Mouse (Mus musculus) 3T3-L1 (cell line): ENCODE results near the gene Yju2.

Experiments used
- DNase-seq: peaks from one replicate; pipeline ENCODE4 v3.0.0-alpha.2; 2015; ENCODE audit warnings: low read depth, low spot score

Gene Yju2

DNA sequence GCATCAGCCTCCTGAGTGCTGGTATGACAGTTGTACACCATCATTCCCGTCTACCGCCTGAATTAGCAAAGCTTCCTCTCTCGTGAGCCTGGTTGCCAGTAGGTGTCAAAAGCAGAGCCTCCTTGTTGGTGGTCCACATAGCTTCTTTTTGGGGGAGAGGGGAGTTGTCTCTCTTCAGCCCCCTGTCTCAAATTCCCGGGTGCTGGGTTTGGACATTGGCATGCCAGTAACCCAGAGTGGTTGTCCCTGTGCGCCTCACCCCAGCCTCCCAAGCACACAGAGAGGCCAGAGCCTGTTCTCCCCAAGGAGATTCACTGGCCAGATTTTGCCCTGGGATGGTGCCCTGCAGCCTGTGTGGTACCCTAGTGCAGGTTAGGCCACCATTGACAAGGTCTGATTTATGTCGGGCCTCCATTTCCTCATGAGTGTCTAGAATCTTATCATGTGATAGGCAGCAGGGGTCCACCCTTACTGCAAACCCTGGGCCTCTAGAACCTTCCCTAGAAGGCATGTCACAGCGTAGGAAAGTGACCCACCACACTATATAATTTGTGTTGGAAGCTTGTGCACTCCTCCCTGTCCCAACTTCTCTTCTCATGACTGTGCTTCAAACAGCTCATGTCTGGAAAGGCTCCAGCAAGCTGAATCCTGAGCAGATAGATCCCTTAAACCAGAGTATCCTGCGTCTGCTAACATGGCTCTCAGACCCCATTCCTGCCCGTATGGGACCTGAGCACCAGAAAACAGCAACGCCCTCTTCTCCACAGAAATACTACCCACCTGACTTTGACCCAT lies 1.2 kb downstream of the Yju2 start:
- DNase-seq = no peak

DNA sequence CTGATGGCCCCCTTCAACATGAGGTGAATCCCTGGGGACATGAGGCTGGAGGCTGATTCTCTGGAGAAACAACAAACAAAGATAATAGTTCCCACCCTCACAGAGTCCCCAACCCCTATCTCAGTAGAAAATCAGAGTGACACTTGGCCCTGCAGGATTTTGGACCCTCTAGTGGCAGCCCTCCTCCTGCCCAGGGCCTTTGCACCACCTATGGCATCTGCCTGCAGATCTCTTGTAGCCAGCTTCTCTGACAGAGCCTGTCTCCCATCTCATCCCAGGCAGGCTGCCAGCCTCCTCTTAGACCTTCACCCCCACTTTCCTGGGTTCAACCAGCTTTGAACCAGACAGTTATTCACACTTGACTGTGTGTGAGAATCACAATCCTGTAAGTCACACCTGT lies 1.9 kb downstream of the Yju2 start:
- no peak for DNase-seq

DNA sequence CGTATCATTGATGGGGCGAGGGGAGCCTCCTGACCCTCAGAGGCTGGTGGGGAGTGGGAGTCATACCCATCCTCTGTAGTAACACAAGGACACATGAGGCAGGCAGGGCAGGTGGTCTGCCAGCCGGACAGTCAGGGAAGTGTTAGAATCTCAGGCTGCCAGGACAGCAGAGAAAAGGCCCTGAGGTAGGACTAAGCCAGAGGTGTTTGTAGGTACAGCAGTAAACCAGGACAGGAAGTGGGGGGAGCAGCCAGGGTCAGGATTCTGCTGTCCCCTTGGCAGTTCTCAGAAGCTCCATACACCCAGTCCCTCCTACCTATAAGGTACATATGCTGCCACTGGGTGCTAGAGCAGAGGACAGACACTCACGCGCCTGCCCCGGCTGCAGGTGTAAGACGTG lies 2.7 kb downstream of the Yju2 start:
- DNase-seq = no peak

DNA sequence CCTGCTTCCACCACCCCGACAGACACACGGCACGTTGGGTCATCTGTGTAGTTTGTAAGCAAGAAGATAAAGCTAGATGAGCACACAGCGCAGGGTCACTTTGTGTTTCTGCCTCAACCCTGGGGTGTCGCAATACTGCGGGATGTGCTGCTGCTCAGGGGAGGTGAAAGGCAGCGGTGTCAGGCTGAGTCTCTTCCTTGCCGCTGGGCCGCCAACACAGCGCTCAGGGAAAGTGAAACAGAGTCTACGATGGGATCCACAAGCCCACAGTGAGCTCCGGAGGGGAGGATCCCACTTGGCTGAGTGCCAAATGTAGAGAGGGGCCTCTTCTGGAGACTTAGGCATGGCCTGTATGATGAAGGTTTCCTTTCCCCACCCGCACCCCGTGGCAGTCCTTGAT lies 4.3 kb downstream of the Yju2 start:
- DNase-seq = no peak

DNA sequence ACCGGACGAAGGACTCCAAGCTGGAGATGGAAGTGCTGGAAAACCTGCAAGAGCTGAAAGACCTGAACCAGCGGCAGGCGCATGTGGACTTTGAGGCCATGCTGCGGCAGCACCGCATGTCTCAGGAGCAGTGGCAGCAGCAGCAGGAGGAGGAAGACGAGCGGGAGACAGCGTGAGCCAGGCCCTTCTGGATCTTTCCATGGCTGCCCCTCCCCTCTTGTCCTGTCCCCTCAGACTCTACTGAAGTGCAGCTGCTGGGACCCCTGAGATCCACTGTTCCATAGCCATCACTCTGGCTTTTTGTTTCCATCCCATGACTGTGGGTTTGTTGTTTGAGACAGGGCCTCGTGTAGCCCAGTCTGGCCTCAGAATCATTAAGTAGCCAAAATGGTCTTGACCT lies 5.6 kb downstream of the Yju2 start:
- no peak for DNase-seq

DNA sequence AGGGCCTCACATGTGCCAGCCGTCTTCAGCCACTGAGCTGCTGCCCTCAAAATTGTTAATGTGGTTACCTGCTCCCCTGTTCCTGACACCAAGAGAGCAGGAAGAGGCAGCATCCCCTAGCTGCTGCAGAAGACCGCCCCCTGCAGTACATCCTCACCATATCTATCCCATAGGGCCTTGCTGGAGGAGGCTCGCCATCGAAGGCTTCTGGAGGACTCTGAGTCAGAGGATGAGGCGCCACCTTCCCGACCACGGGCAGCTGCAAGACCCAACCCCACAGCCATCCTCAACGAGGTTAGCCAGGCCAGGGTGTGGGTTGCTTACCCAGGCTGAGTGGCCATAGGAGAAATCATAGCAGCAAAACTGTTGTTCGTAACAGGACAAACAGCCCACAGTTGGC lies 6.1 kb downstream of the Yju2 start:
- peak; percentile 53 for DNase-seq

DNA sequence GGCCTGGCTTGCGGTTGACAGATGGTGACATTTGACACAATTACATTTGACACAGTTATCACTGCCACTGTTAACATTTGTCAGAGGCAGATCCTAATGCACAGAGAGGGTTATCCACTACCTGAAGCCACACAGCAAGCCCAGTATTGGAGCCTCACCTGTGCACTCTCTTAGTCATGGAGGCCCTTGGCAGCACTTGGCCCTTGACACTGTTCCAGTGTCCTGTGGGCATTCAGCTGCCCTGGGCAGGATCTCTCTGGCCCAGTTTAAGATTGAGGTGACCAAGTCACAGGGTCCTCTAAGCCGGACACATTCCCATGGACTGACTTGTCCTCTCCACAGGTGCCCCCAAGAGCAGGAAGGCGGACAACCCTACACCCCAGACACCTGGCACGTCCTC lies 8.3 kb downstream of the Yju2 start:
- DNase-seq = no peak

DNA sequence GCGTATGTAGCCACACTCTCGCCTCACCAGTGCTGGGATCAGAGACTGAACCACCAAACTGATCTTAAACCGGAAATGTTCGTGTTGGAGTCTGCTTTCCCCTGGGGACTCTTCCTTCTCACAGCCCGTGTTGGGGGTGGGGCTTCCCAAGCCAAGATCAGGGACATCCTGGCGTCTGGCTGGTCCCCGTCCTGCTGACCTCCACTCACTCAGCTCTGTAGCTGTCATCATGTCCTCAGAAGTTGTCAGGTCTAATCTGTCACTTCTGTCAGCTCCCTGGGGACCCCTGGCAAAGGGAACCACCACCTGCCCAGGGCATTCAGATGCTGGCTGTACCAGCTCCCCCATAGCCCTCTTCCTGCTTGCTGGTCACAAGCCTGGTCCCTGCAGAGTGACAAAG lies 9.3 kb downstream of the Yju2 start:
- no peak for DNase-seq

DNA sequence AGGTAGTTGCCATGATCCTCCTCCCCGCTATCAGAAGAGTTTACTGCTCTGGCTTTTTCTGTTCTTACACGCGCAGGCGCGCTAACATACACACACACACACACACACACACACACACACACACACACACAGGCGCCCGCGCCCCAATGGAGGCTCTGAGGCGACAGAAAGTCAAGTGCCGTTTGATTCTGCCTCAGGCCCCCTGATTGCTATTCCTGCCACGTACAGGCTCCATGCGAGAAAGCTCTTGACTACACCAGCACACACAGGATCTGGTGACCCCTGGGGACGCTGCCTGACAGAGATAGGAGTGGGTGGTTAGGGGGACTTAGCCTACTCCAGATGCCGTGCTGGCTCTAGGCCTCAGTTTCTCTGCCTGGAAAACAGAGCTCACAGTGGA lies 10.7 kb downstream of the Yju2 start:
- DNase-seq = no peak

DNA sequence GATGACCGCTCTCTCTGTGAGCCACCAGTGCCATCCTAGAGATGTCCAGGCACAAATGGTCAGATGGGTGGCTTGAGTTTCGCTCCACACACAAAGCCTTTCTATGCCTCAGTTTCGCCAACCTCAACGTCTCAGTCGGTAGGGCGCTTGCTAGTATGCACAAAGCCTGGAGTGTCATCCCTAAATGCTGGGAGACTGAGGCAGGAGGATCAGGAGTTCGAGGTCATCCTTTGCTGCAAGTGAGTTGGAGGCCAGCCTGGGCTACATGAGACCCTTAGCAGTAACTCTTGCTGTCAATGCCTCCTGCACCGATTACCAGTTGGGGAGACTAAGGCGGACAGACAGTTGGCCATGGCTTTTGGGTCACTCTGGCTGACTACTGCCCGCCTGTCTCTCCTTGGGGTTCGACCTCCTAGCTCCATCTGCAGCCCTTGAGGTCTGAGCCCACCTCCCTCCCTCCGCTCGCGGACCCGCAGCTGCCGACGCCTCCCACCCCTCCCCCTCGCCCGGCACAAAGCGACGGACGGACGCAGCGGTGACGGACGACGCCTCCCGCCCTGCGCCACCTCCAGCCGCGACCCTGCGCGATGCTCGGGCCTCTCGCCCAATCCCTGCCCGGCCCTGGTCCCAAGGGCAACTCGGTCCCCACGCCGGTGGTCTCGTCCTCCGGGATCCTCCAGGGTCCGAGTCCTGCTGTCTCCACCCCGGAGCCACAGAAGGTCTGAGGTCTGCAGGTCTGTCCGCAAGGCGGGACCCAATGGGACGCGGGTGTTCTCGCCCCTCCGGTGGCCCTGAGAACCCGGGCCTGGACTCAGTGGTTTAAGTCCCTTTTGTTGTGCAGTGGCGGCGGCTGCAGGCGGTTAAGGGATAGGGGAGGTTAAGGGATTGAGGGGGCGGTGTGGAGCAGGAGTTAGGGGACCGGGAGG lies 11.3 kb downstream of the Yju2 start, which contains the start of gene Shd:
Gene Shd, plus strand, starts transcription at position 502 of the 926 bp plus-strand sequence.
- no peak for DNase-seq

DNA sequence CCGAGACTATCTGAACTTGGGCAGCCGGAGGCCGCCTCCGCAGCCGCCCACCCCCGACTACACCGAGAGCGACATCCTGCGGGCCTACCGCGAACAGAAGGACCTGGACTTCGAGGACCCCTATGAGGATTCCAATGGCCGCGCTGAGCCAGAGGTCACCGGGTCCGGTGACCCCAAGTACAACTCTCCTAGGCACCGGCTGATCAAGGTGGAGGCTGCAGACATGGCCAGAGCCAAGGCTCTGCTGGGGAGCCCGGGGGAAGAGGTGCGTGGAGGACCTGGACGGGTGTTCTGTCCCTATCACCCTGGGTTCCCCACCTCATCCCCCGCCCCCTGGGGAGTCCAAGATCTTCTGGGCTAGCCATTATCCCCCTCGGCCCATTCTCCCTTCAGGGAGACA lies 12.6 kb downstream of the Yju2 start:
- DNase-seq = no peak

DNA sequence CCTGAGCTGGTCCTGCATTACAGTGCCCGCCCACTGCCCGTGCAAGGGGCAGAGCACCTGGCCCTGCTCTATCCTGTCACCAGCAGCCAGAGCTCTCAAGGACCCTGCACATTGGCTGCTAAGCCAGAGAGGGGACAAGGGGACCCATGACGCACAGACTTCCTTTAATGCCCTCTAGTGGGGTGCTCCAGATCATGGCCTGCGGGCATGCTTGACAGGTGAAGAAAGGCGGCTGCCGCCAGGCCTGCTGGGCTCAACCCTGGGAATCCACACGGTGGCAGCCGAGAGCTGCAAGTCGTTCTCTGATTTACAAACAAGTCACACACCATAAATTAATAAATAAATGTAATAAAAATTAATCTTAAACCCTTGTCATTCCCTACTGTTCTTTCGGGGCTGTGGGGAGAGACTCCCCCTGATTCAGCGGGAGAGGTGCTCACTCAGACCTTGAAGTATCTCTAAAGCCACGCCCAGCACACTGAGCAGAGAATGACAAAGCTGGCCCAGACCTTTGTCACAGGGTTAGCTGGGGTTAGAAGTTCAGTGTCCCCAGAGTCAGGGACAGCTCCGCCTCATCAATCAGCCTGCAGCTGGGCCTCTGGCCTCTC lies 17.5 kb downstream of the Yju2 start:
- DNase-seq = peak; percentile 83

DNA sequence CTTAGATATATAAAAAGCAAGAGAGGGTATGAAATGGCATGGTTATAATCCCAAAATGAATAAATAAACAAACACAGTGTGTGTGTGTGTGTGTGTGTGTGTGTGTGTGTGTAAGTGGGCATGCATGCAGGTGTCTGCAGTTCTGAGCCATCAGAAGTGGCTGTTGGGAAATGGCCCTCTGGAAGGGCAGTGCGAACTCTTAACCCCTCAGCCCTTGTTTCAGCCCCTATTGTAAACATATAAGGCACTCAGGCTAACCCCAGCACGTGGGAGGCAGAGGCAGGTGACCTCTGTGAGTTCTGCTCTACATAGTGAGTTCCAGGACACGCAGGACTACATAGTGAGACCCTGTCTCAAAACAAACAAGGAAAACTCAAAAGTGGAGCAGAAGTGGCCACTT lies 18.4 kb downstream of the Yju2 start:
- DNase-seq = no peak

DNA sequence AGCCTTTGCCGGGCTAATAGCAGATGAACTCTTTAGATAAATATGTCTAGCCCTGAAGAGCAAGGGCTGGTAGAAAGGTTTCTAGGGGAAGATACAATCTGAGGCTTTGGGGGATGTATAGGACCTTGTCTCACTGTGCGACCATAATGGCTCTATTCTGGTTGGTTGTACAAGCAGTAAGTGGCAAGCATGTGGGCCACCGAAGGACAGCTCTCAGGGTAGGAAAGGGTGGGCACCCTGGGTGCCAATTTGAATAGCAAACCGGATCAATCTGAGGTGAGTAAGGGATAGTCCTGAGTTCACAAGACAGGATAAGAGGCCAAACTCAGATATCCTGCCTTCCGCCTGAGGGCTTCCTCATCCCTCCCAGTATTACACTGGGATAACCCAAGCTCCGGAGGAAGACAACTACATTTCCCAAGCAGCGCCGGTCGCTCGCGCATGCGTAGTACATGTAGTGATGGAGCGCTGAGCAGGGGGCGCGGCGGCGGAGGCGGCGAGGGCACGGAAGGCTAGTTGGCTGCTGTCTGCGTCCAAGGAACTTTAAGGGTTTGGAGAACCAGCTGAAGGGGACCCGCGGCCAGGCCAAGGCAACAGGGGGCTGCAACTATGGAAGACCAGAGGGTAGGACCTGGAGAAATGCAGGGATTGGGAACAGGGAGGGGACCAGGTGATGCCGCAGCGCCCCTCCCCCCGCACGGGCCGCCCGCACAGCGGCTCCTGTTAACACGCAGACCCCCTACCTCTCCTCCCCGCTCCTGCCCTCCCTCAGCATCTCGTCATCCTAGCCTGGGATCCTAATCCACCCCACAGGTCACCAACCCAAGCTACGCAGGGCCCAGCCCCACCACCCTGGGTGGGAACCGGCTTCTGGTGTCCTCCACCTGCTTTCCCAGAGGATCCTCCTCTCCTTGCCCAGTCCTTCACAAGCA lies 27.4 kb downstream of the Yju2 start, which contains the start of gene Fsd1:
Gene Fsd1, plus strand, starts transcription at position 480 of the 932 bp plus-strand sequence.
- DNase-seq = peak; percentile 72

DNA sequence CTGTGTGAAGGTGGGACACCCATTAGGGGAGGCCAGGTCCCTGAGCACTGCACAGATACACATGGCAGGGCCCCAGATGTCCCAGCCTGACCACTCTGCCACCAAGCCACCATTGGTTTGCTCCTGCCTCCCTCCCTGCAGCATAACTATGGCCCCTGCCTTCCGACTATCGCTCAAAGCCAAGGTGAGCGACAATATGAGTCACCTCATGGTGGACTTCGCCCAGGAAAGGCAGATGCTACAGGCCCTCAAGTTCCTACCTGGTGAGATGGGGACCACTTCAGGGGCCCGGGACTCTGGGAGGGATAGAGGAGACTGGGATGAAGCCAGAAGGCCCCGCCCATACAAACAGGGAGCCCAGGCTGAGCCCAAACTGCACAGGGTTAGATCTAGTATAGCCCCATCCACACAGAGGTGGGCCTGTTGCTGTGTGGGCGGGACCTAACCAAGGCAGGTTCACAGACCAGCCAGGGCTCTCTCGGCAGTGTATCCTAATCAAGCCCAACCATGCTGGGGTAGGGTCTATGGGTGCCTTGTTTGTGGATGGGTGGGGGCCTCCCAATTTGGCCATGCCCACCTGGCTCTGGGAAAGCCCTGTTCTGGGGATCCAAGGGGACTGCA lies 31.5 kb downstream of the Yju2 start:
- DNase-seq = no peak

DNA sequence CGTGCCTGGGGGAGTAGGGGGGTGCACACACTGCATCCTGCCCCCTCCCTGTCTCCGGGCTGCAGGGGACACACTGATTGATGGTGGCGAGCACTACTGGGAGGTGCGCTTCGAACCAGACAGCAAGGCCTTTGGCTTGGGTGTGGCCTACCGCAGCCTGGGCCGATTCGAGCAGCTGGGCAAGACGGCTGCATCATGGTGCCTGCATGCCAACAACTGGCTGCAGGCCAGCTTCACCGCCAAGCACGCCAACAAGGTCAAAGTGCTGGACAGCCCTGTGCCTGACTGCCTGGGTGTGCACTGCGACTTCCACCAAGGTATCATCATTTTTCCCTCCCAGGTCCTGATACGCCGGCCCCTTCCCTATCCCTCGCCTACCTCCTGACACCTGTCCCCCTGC lies 37.1 kb downstream of the Yju2 start:
- DNase-seq = no peak

DNA sequence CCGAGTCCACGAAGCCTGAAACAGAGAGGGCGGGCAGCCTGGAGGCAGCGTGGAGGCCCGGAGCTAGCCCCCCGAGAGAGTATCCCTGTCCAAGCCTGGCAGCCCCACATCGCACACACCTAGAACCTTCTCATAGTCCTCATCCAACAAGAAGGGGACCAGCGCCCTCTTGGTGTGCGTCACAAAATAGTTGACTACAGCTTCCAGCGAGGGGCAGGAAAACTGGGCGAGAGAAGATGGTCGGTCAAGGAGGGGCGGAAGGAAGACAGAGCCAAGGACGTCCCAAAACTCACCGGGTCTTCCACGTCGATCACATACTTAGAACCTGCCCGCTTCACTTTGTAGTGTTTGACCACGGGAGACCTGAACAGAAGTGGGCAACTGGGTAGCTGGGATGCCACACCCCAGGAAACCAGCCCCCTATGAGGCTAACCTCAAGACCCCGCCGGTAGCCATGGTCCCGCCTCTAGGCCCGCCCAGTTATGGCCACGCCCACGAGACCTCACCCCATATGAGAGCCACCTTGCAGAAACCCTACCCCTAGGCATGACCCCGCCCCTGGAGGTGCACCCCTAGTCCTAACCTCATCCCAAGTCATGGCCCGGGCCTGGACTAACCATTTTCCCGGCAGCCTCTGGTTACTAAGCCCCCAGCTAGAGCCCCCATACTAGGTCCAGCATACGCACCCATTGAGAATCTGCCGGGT lies 41.0 kb downstream of the Yju2 start:
- no peak for DNase-seq

DNA sequence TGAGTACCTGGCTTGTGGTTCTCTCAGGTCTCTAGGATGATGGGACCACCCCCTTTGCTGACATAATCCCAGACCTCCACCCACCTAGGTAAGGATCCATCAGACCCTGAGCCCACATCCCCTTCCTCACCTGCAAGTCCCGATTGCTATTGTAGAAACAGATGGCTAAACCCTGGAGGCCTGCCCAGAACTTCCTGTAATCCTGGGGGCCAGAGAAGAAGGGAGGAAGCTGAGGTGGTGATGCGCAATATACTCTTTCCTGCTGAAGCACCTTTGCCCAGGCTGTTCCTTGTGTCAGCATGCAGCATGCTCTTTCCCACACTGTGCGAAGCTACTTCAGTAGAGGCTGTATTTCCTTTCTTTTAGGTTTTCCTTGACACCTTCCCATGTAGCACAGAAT lies 44.1 kb downstream of the Yju2 start:
- DNase-seq = no peak

DNA sequence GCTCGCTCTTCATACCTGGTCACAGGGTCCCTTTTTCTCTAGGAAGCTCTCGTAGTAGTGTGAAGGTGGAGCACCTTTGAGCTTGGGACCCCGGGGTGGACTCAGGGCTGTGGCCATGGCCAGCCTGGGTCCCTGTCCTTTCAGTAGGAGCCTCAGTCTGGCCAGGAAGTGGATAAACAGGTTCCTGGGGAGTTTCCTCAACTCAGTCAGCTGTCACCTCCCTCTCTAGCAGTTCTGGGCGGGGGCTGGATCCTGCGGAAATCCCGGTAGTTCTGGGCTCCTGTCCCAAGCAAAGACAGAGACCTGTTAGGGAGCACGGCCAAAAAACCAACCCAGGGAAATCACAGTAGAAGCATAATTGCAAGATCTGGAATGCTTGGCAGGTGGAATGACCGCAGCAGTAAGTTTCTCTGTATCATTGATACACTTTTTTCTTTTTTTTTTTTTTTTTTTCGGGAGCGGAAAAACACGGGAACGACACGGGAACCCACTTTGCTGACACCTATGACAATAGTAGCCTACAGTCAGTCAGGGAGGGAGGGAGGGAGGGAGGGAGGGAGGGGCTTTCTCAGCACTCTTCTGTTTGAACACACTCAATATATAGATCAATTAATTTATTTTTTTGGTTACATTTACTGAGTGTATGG lies 46.6 kb downstream of the Yju2 start, which contains the start of the genes Stap2 and Mpnd:
Gene Stap2, minus strand, starts transcription at position 170 of the 647 bp plus-strand sequence.
Gene Mpnd, plus strand, starts transcription at position 297 of the 647 bp plus-strand sequence.
- peak; percentile 83 for DNase-seq
